Mouse (Mus musculus): ENCODE data around the gene Ptger3. TPM values are rescaled to one million over a fixed set of nuclear protein-coding genes. Genes with fewer than 3 reads are reported as not detected.

Gene Ptger3
- polyA plus RNA-seq, 1 experiment = not detected

DNA sequence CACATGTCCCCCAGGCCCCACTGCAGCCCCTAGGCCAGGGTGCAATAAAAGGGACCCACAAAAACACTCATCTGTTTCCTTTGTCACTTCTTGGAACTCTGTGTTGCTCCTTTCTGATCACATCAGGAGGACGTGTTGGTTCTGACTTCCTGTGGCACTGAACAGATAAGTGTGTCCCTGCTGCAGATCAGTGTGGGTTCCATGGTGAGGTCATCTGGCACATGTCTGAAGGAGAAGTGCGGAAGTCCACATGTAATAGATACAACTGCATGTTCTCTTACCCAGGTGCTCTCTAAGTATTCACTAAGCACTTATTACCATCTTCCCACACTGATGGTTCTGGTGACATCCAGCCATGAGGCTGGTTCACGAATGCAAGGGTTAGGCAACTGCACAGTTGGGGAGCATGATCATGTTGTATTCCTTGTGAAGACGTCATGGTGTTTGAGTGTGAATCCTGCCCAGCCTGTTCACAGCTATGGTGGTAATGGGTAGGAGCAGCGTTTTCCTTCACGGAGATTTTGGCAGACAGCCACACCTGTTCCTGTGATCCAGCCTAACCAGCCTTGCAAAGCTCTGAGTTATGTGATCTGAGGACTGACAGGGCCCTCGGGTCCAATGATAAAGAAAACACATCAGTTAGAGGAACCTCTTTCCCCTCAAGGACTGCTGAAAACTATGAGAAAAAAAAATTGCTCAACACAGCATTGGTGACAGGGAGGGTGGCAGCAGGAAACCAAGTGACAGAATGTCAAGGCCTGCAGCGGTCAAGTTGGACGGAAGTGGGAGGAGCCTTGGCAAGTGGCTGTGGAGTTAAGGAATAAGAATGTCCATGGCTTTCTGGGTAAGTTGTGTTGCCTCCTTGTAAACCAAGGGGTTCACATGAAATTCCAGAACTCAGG lies 9.0 kb downstream of the Ptger3 start:
- TF ChIP-seq CTCF (IDR thresholded peaks at IDR 0.05; ENCODE audit: control insufficient read depth, insufficient read depth, insufficient replicate concordance, low read depth, low read length) (no peak), POLR2A (IDR thresholded peaks at IDR 0.05; ENCODE audit: control insufficient read depth, low read depth, low read length) (no peak)

DNA sequence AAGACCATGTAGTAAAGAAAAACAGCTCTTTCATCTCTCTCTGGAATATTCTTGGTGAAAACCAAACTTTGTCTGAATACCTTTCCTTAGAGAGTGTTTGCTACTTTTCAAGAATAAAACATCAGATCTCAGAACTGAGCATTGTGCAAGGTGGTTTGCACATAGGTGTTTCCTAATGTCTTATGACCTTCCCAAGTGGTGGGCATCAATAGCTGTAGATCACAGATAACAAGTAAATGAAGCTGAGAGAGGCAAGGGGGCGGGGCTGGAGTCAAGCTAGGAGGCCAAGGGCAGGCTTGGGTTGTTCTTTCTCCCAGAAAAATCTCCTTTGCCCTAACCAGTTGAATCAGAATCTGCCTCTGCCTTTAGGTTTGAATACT lies 9.6 kb downstream of the Ptger3 start:
- Histone ChIP-seq H3K27ac (ENCODE audit: control insufficient read depth, insufficient read depth, low read depth, low read length) (no peak overlapping the region), H3K27me3 (ENCODE audit: control insufficient read depth, insufficient read depth, low read length) (no peaks in the 10 kb centered on the region), H3K36me3 (ENCODE audit: control insufficient read depth, insufficient read depth, low read length) (no peaks in the 10 kb centered on the region), H3K4me3 (ENCODE audit: control insufficient read depth, low read depth, low read length) (no peak overlapping the region), H3K4me1 (ENCODE audit: control insufficient read depth, insufficient read depth, low read length) (no peaks in the 10 kb centered on the region)
- TF ChIP-seq POLR2A (IDR thresholded peaks at IDR 0.05; ENCODE audit: control insufficient read depth, low read depth, low read length) (no peak), CTCF (IDR thresholded peaks at IDR 0.05; ENCODE audit: control insufficient read depth, insufficient read depth, insufficient replicate concordance, low read depth, low read length) (no peak)

More for the DNA sequence above, 9.0 kb downstream of the Ptger3 start:
- Histone ChIP-seq H3K27me3 (ENCODE audit: control insufficient read depth, insufficient read depth, low read length) (no peaks in the 10 kb centered on the region), H3K36me3 (ENCODE audit: control insufficient read depth, insufficient read depth, low read length) (no peaks in the 10 kb centered on the region), H3K4me3 (ENCODE audit: control insufficient read depth, low read depth, low read length) (no peak overlapping the region), H3K27ac (ENCODE audit: control insufficient read depth, insufficient read depth, low read depth, low read length) (no peak overlapping the region), H3K4me1 (ENCODE audit: control insufficient read depth, insufficient read depth, low read length) (no peaks in the 10 kb centered on the region)

DNA sequence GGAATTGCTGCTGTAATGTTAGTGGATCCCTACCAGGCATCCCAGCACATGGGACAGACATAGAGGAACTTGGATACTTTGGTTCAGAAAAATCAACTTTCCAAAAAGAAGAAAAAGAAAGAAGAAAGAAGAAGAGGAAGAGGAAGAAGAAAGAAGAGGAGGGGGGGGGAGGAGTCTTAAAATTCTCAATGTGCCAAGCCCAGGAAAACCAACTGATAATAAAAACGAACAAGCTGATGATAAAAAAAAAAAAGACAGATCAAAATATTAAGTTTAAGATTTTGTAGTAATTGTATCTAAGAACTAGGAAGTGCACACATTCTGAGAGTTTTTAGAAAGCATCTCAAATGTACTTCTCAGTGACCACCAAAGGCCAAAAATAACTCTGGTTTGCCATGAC lies 10.2 kb downstream of the Ptger3 start:
- Histone ChIP-seq H3K36me3 (ENCODE audit: control insufficient read depth, insufficient read depth, low read length) (no peaks in the 10 kb centered on the region), H3K27me3 (ENCODE audit: control insufficient read depth, insufficient read depth, low read length) (no peaks in the 10 kb centered on the region), H3K27ac (ENCODE audit: control insufficient read depth, insufficient read depth, low read depth, low read length) (no peak overlapping the region), H3K4me3 (ENCODE audit: control insufficient read depth, low read depth, low read length) (no peak overlapping the region), H3K4me1 (ENCODE audit: control insufficient read depth, insufficient read depth, low read length) (no peaks in the 10 kb centered on the region)
- no peak for TF ChIP-seq CTCF (IDR thresholded peaks at IDR 0.05; ENCODE audit: control insufficient read depth, insufficient read depth, insufficient replicate concordance, low read depth, low read length)
- no peak for TF ChIP-seq POLR2A (IDR thresholded peaks at IDR 0.05; ENCODE audit: control insufficient read depth, low read depth, low read length)

GRCm38 (mm10) chr3:157578469-157579170 lies 11.9 kb downstream of the Ptger3 start:
- TF ChIP-seq CTCF (IDR thresholded peaks at IDR 0.05; ENCODE audit: control insufficient read depth, insufficient read depth, insufficient replicate concordance, low read depth, low read length) (no peak), POLR2A (IDR thresholded peaks at IDR 0.05; ENCODE audit: control insufficient read depth, low read depth, low read length) (no peak)

GRCm38 (mm10) chr3:157579376-157579775 lies 12.7 kb downstream of the Ptger3 start:
- Histone ChIP-seq H3K4me3 (ENCODE audit: control insufficient read depth, low read depth, low read length) (no peak overlapping the region), H3K4me1 (ENCODE audit: control insufficient read depth, insufficient read depth, low read length) (no peaks in the 10 kb centered on the region), H3K27ac (ENCODE audit: control insufficient read depth, insufficient read depth, low read depth, low read length) (no peak overlapping the region), H3K36me3 (ENCODE audit: control insufficient read depth, insufficient read depth, low read length) (no peaks in the 10 kb centered on the region), H3K27me3 (ENCODE audit: control insufficient read depth, insufficient read depth, low read length) (no peaks in the 10 kb centered on the region)
- TF ChIP-seq CTCF (IDR thresholded peaks at IDR 0.05; ENCODE audit: control insufficient read depth, insufficient read depth, insufficient replicate concordance, low read depth, low read length) = no peak
- no peak for TF ChIP-seq POLR2A (IDR thresholded peaks at IDR 0.05; ENCODE audit: control insufficient read depth, low read depth, low read length)

More at GRCm38 (mm10) chr3:157578469-157579170, 11.9 kb downstream of the Ptger3 start:
- Histone ChIP-seq H3K36me3 (ENCODE audit: control insufficient read depth, insufficient read depth, low read length) (no peaks in the 10 kb centered on the region), H3K4me3 (ENCODE audit: control insufficient read depth, low read depth, low read length) (no peak overlapping the region), H3K27me3 (ENCODE audit: control insufficient read depth, insufficient read depth, low read length) (no peaks in the 10 kb centered on the region), H3K4me1 (ENCODE audit: control insufficient read depth, insufficient read depth, low read length) (no peaks in the 10 kb centered on the region), H3K27ac (ENCODE audit: control insufficient read depth, insufficient read depth, low read depth, low read length) (no peak overlapping the region)

GRCm38 (mm10) chr3:157580299-157580698 lies 13.6 kb downstream of the Ptger3 start:
- Histone ChIP-seq H3K4me1 (ENCODE audit: control insufficient read depth, insufficient read depth, low read length) (no peaks in the 10 kb centered on the region), H3K27me3 (ENCODE audit: control insufficient read depth, insufficient read depth, low read length) (no peaks in the 10 kb centered on the region), H3K27ac (ENCODE audit: control insufficient read depth, insufficient read depth, low read depth, low read length) (no peak overlapping the region), H3K36me3 (ENCODE audit: control insufficient read depth, insufficient read depth, low read length) (no peaks in the 10 kb centered on the region), H3K4me3 (ENCODE audit: control insufficient read depth, low read depth, low read length) (no peak overlapping the region)
- no peak for TF ChIP-seq CTCF (IDR thresholded peaks at IDR 0.05; ENCODE audit: control insufficient read depth, insufficient read depth, insufficient replicate concordance, low read depth, low read length)
- no peak for TF ChIP-seq POLR2A (IDR thresholded peaks at IDR 0.05; ENCODE audit: control insufficient read depth, low read depth, low read length)

GRCm38 (mm10) chr3:157581755-157582154 lies 15.1 kb downstream of the Ptger3 start:
- H3K27me3 ChIP-seq (ENCODE audit: control insufficient read depth, insufficient read depth, low read length) = no peaks in the 10 kb centered on the region
- H3K27ac ChIP-seq (ENCODE audit: control insufficient read depth, insufficient read depth, low read depth, low read length) = no peak overlapping the region
- H3K4me3 ChIP-seq (ENCODE audit: control insufficient read depth, low read depth, low read length) = no peak overlapping the region
- H3K4me1 ChIP-seq (ENCODE audit: control insufficient read depth, insufficient read depth, low read length) = no peaks in the 10 kb centered on the region
- TF ChIP-seq POLR2A (IDR thresholded peaks at IDR 0.05; ENCODE audit: control insufficient read depth, low read depth, low read length) (no peak), CTCF (IDR thresholded peaks at IDR 0.05; ENCODE audit: control insufficient read depth, insufficient read depth, insufficient replicate concordance, low read depth, low read length) (no peak)
- H3K36me3 ChIP-seq (ENCODE audit: control insufficient read depth, insufficient read depth, low read length) = no peaks in the 10 kb centered on the region

Measured in testis, adult 2 months (tissue).